Mouse (Mus musculus): Measurements from ENCODE around the gene Adprh. TPM values are rescaled to one million over a fixed set of nuclear protein-coding genes. Genes with fewer than 3 reads are reported as not detected.

Gene Adprh
- total RNA-seq (2023), result 43.9 and 44.8 TPM in 2 replicates

DNA sequence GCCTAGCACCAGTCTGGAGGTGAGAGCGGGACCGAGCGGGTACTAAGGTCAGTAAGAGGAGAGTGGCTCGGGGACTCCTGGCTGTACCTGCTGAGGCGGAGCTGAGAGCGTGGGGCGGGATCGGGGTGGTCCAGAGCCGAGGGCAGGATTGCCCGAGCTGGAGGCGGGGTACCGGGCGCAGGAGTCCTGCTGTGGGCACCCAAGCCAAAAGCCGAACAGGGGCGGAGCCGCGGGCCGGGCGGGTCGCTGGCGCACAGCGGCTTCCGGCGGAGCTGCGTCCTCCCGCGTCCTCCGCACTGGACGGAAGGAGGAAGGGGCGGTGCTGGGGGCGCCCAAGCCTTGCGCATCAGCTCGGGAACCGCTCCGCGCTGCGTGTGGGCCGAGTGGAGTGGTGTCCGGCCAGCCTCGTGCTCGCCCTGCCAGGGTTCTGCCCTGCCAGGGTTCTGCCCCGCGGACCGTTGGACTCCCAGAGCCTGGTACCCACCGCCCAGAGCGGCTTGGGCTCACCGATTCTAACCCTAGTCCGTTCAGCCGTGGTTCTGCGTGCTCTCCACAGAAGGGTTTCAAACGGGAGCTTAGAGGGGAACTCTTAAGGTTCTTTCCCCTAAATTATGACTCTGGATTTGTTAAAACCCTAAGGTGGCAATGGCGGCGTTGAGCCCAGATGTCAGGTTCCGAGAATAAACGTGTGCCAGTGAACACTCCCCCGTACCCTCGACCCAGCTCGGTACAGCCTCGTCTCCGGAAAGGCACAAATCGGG lies at the start of gene Adprh:
TSS of gene Adprh (minus strand) at position 262 of the 761 bp plus-strand sequence.

GRCm38 (mm10) chr16:38455511-38456418 lies 3.3 kb upstream of the Adprh start, which contains the start of gene Cd80:
TSS of gene Cd80 (plus strand) at chr16:38455561.

GRCm38 (mm10) chr16:38432498-38433425 lies 19.7 kb downstream of the Adprh start, which contains the start of gene Pla1a:
TSS of gene Pla1a (minus strand) at chr16:38433145.

Other genes with a start within 250 kb of the Adprh start
- gene Nr1i2, start 157.9 kb downstream of the Adprh start, total RNA-seq (2023), result not detected in 2 replicates
- not detected in 2 replicates for gene Maats1, start 110.6 kb downstream of the Adprh start, total RNA-seq (2023)
- gene Cox17, start 105.7 kb downstream of the Adprh start, total RNA-seq (2023), result 79.1 and 87.3 TPM in 2 replicates
- not detected in 2 replicates for gene Gm21987, start 105.7 kb downstream of the Adprh start, total RNA-seq (2023)
- gene Popdc2, start 90.5 kb downstream of the Adprh start, total RNA-seq (2023), result 0.25 and 0.38 TPM in 2 replicates
- 0.20 and 0.47 TPM in 2 replicates for gene Pla1a, start 19.6 kb downstream of the Adprh start, total RNA-seq (2023)
- 50.1 and 74.4 TPM in 2 replicates for gene Cd80, start 2.9 kb upstream of the Adprh start, total RNA-seq (2023)
- gene Timmdc1, start 70.0 kb upstream of the Adprh start, total RNA-seq (2023), result 9.3 and 10.5 TPM in 2 replicates
- gene Poglut1, start 97.6 kb upstream of the Adprh start, total RNA-seq (2023), result 5.1 and 7.3 TPM in 2 replicates
- 64.4 and 83.6 TPM in 2 replicates for gene Tmem39a, start 106.0 kb upstream of the Adprh start, total RNA-seq (2023)